Mouse (Mus musculus) adipocyte (in vitro differentiated cells): ENCODE measurements around the gene Lrrc75b.

Experiments
- DNase-seq: peaks from one replicate; pipeline ENCODE4 v3.0.0-alpha.2; 2016; ENCODE audit warnings: low spot score

Gene Lrrc75b

DNA sequence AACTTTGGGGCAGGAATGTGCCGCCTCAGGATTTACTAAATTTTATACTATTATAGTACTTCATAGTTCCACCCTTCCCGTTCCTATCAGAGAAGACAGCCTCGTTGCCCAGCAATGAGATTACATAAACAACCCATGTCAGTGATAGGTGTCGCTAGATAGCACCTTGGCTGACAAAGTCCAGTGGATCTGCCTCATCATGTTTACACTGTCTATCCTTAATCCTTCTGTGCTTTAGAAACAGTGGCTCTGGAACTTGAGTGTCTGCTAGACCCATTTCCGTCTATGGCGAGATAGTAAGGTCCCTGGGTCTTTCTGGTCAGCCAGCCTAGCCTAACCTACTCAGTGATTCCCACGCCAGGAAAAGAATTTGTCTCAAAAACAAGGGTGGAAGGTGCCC lies 59.8 kb downstream of the Lrrc75b start:
- no peak for DNase-seq
